In the genomic region with DNA sequence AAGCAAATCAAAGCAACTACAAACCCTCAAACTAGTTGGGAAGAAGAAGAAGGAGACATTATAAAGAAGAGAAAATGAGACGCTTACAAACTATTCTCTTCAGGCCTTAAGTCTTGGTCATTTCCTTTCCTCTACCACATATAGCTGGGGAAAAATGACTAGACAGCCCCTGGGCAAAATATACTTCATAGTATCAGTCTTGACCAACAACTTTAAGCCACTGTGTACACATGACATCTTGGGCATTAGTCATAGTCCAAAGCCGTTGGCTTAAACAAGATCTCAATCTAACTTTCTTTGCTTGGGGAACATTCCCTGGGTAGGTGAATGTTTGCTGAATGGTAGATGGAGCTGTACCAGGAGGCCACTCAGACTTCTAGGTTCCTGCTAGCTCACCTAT, we compare ENCODE assay signal across 38 mouse cellular contexts. TPM values are rescaled to one million over a fixed set of nuclear protein-coding genes. Genes with fewer than 3 reads are reported as not detected.
"Had no signal": no experiment of that assay in that cellular context is flagged by ENCODE, and none has a peak within 500 bp of the region (broad histone marks: within the 10 kb centered on the region; RNA-seq: fewer than 3 reads in every experiment).

No protein-coding gene starts in this region.

- H3K36me3 ChIP-seq: heart, embryonic 12.5 days; heart, embryonic 13.5 days; heart, embryonic 15.5 days; hindbrain, embryonic 10.5 days; hindbrain, embryonic 12.5 days; hindbrain, embryonic 13.5 days; hindbrain, embryonic 15.5 days; intestine, embryonic 15.5 days; kidney, embryonic 15.5 days had no signal

- H3K27me3 ChIP-seq: heart, embryonic 12.5 days; heart, embryonic 13.5 days; heart, embryonic 15.5 days; hindbrain, embryonic 12.5 days; hindbrain, embryonic 13.5 days; hindbrain, embryonic 15.5 days; intestine, embryonic 15.5 days; kidney, embryonic 15.5 days had no signal

- DNase-seq: heart, postnatal 10 days; heart, postnatal 14 days; heart, postnatal 36 days; heart, postnatal 4 days; kidney, adult 11 months; kidney, adult 18-20 months; kidney, adult 2 months; kidney, adult 8-10 months; kidney, adult 9 months; kidney, postnatal 10 days; kidney, postnatal 25 days; kidney, postnatal 36 days; kidney, postnatal 4 days; layer of hippocampus, adult 9-11 months; layer of hippocampus, postnatal 36 days had no signal

- H3K9me3 ChIP-seq: heart, embryonic 12.5 days; heart, embryonic 13.5 days; heart, embryonic 15.5 days; hindbrain, embryonic 10.5 days; hindbrain, embryonic 12.5 days; hindbrain, embryonic 13.5 days; hindbrain, embryonic 15.5 days; intestine, embryonic 15.5 days; kidney, embryonic 15.5 days had no signal

- H3K4me1 ChIP-seq: heart, embryonic 12.5 days; heart, embryonic 13.5 days; heart, embryonic 15.5 days; hindbrain, embryonic 10.5 days; hindbrain, embryonic 12.5 days; hindbrain, embryonic 13.5 days; hindbrain, embryonic 15.5 days; intestine, embryonic 15.5 days; kidney, embryonic 15.5 days had no signal

- H3K27ac ChIP-seq: heart, embryonic 13.5 days; heart, embryonic 15.5 days; hindbrain, embryonic 10.5 days; hindbrain, embryonic 12.5 days; hindbrain, embryonic 13.5 days; hindbrain, embryonic 14.5 days; hindbrain, embryonic 15.5 days; hindbrain, postnatal 0 days; intestine, embryonic 15.5 days; kidney, embryonic 15.5 days; kidney, postnatal 0 days; layer of hippocampus, adult 2 months; left cerebral cortex, adult 2 months had no signal

- H3K4me3 ChIP-seq: heart, embryonic 12.5 days; heart, embryonic 13.5 days; heart, embryonic 15.5 days; hindbrain, embryonic 10.5 days; hindbrain, embryonic 12.5 days; hindbrain, embryonic 13.5 days; hindbrain, embryonic 15.5 days; intestine, embryonic 15.5 days; kidney, embryonic 15.5 days; layer of hippocampus, adult 2 months; left cerebral cortex, adult 2 months had no signal

RNA-seq across cellular contexts. Expression of a gene that starts 12.3 kb away (rescaled TPM):
- polyA plus RNA-seq: hindbrain, embryonic 13.5 days; hindbrain, embryonic 15.5 days had no signal

RNA-seq across cellular contexts. Expression of a gene that starts 48.3 kb away (rescaled TPM):
- total RNA-seq: hindbrain, postnatal 0 days; layer of hippocampus, adult 18-20 months; layer of hippocampus, adult 2 months; layer of hippocampus, adult 8-10 months; layer of hippocampus, postnatal 14 days; layer of hippocampus, postnatal 25 days; layer of hippocampus, postnatal 36 days; left cerebral cortex, adult 18-20 months; left cerebral cortex, adult 2 months; left cerebral cortex, adult 8-10 months had no signal
- polyA plus RNA-seq: heart, embryonic 11.5 days; heart, embryonic 12.5 days; heart, embryonic 13.5 days; hindbrain, embryonic 10.5 days; hindbrain, embryonic 11.5 days; hindbrain, embryonic 12.5 days; hindbrain, embryonic 13.5 days; hindbrain, embryonic 14.5 days; hindbrain, embryonic 15.5 days; hindbrain, embryonic 16.5 days; hindbrain, postnatal 0 days had no signal
